Mouse (Mus musculus) ES-E14 (cell line): ENCODE measurements around the gene Cdc42ep1.

Experiments used
- CHD2 ChIP-seq: IDR thresholded peaks from 2 replicates; pipeline ENCODE4 v1.6.1; 2014; ENCODE audit warnings: mild to moderate bottlenecking, low read depth, low read length, inconsistent platforms
- HCFC1 ChIP-seq: IDR thresholded peaks from 2 replicates; pipeline ENCODE4 v1.6.1; 2012; ENCODE audit warnings: low read length, inconsistent platforms, borderline replicate concordance; ENCODE audit not compliant: insufficient read depth
- ZC3H11A ChIP-seq: IDR thresholded peaks from 2 replicates; pipeline ENCODE4 v1.6.1; 2012; ENCODE audit warnings: low read depth, mild to moderate bottlenecking, inconsistent platforms, low read length, borderline replicate concordance
- ZNF384 ChIP-seq: IDR thresholded peaks from 2 replicates; pipeline ENCODE4 v1.6.1; 2012; ENCODE audit warnings: low read depth, low read length, inconsistent platforms

DNA sequence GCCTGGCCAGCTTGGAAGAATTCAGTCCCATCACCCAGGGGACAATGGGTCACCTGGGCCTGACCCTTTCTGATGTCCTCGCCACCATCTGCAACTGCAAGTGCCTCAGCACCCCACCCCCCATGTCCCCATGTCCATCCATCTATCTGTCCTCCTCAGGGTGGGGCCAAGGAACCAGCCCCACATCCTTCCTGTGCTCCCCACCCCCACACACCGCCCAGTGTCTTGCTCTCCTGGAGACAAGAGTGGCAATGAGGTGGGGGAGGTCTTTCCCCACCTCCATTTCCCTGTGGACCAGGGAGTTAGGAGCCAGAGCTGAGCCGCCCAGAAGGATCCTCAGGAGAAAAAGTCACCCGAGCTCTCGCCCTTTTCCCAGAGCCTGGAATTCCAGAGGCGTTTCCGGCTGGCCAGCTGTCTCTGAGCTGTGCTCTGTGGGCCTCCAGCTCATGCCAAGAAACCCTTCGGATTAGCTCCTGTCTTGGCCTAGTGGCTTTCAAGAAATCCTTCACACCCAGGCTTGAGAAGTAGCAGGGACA lies 6.3 kb upstream of the Cdc42ep1 start:
- TF ChIP-seq ZC3H11A (no peak), CHD2 (no peak), HCFC1 (no peak), ZNF384 (no peak)
